Mouse (Mus musculus) ES-Bruce4 (cell line): ENCODE data around the gene AW011738. TPM values are rescaled to one million over a fixed set of nuclear protein-coding genes. Genes with fewer than 3 reads are reported as not detected.

Experiments
- H3K27ac ChIP-seq: 2 replicates; pipeline ENCODE4 v1.5.1; 2012; ENCODE audit warnings: low read length, inconsistent platforms; ENCODE audit not compliant: insufficient read depth
- H3K27me3 ChIP-seq: 2 replicates; pipeline ENCODE4 v1.6.1; 2012; ENCODE audit warnings: mild to moderate bottlenecking, low read length, inconsistent platforms; ENCODE audit not compliant: control insufficient read depth, poor library complexity, insufficient read depth, severe bottlenecking
- H3K36me3 ChIP-seq: 2 replicates; pipeline ENCODE4 v1.6.1; 2012; ENCODE audit warnings: inconsistent platforms, mild to moderate bottlenecking, low read length, moderate library complexity; ENCODE audit not compliant: control insufficient read depth, poor library complexity, insufficient read depth, severe bottlenecking
- H3K4me1 ChIP-seq: one replicate; pipeline ENCODE4 v1.8.1; 2011; ENCODE audit warnings: low read length; ENCODE audit not compliant: control insufficient read depth, insufficient read depth
- H3K4me3 ChIP-seq: 2 replicates; pipeline ENCODE4 v1.5.1; 2011; ENCODE audit warnings: low read depth, mild to moderate bottlenecking, low read length
- H3K9ac ChIP-seq: 2 replicates; pipeline ENCODE4 v1.6.1; 2012; ENCODE audit warnings: low read depth, mild to moderate bottlenecking, inconsistent platforms; ENCODE audit not compliant: poor library complexity, severe bottlenecking
- H3K9me3 ChIP-seq: replicated peaks from 2 replicates; pipeline ENCODE4 v1.6.1; 2012; ENCODE audit warnings: mild to moderate bottlenecking, low read length, inconsistent platforms; ENCODE audit not compliant: control insufficient read depth, poor library complexity, insufficient read depth, severe bottlenecking
- CTCF ChIP-seq: IDR thresholded peaks from one replicate; pipeline ENCODE4 v1.8.1; 2011; ENCODE audit warnings: low read depth, low read length
- EP300 ChIP-seq: IDR thresholded peaks from 2 replicates; pipeline ENCODE4 v1.6.1; 2011; ENCODE audit warnings: low read depth, low read length; ENCODE audit not compliant: insufficient read depth
- POLR2A ChIP-seq: IDR thresholded peaks from one replicate; pipeline ENCODE4 v1.8.1; 2011; ENCODE audit warnings: low read length; ENCODE audit not compliant: insufficient read depth
- polyA plus RNA-seq: library from polyadenylated mRNA; stranded (reverse); fragments of >200 nt; gene quantifications from 2 replicates; pipeline ENCODE4 v1.2.4, GENCODE M21; 2011; ENCODE audit warnings: low read depth; ENCODE audit not compliant: missing spikeins, insufficient read depth, insufficient read length

The AW011738 gene
- 0.54 and 0.59 TPM in 2 replicates for polyA plus RNA-seq

DNA sequence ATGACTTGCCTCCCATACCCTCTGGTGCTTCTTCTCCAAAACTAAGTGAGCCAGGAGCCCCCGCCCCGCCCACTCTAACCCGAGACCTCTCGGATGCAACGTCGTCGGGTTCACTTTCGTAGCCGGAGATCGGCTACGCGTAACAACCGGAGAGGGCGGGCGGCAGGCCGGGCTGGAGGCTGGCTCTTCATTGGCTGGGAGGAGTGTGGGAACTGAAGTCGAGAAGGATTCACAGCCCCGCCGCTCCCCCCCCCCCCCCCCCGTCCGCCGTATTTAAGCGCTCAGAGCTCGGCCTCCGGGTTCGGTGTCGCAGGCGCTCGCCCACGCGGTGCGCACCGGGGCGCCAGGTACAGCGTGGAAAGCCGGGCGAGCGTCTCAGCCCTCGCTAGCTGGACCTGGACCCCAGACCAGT is at the start of gene AW011738:
Gene AW011738, plus strand, starts transcription at position 304 of the 412 bp plus-strand sequence.
- no peaks in the 10 kb centered on the region for H3K9me3 ChIP-seq
- H3K9ac ChIP-seq = peak within 1 kb of the TSS; percentile 17
- TF ChIP-seq EP300 (no peak), CTCF (no peak), POLR2A (no peak)
- peak within 1 kb of the TSS; percentile 61 for H3K4me3 ChIP-seq
- no peaks in the 10 kb centered on the region for H3K4me1 ChIP-seq
- H3K27ac ChIP-seq = no peak within 1 kb of the TSS
- no peaks in the 10 kb centered on the region for H3K36me3 ChIP-seq
- peaks cover 7% of the 10 kb centered on the region; the same call in 1 of the 2 replicates for H3K27me3 ChIP-seq

DNA sequence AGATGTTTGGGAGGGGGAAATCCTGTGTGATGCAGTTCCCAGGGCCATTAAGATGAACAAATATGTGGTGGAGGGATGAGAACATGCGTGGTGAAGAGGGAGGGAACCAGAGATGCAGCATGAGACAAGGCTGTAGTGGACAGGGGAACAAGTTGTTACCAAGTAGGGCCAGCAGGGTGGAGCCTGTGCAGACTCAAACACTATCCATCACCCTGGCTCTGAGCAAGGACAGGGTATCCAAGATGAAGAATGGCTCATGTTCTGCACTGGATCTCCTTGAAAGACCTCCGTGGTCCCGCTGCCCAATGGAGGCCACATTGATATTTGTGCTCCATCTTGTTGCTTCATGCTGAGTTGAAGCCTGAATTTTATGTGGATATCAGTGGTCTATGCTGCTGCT is 48.3 kb upstream of the AW011738 start:
- peaks cover 39% of the 10 kb centered on the region for H3K9me3 ChIP-seq

DNA sequence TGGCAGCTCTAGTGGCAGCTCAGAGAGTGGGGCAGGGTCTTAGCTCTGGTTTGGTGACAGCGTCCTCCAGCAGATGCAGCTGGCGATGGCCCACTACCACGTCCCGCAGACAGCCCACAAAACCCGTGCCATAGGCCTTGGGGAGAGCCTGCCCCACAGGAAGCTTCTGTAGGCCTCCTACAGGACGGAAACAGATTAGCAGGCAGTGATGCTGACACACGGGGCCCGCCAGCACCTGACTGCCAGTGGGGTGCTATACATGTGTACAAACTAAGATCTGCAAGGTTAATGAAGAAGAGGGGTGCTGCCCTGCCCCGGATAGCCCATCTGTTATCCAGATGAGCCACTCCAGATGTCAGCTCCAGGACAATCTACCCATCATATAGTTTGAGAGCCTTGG is 36.6 kb upstream of the AW011738 start:
- Histone ChIP-seq H3K27ac (no peak overlapping the region), H3K36me3 (peaks cover 69% of the 10 kb centered on the region), H3K4me3 (no peak overlapping the region), H3K27me3 (no peaks in the 10 kb centered on the region), H3K4me1 (no peaks in the 10 kb centered on the region), H3K9me3 (peaks cover 61% of the 10 kb centered on the region), H3K9ac (no peak overlapping the region)
- no peak for TF ChIP-seq POLR2A
- TF ChIP-seq EP300 = no peak
- no peak for TF ChIP-seq CTCF

More for the DNA sequence above, 48.3 kb upstream of the AW011738 start:
- Histone ChIP-seq H3K4me3 (no peak overlapping the region), H3K4me1 (no peaks in the 10 kb centered on the region), H3K9ac (no peak overlapping the region), H3K27ac (no peak overlapping the region), H3K27me3 (no peaks in the 10 kb centered on the region), H3K36me3 (no peaks in the 10 kb centered on the region)
- TF ChIP-seq EP300 (no peak), POLR2A (no peak), CTCF (no peak)

DNA sequence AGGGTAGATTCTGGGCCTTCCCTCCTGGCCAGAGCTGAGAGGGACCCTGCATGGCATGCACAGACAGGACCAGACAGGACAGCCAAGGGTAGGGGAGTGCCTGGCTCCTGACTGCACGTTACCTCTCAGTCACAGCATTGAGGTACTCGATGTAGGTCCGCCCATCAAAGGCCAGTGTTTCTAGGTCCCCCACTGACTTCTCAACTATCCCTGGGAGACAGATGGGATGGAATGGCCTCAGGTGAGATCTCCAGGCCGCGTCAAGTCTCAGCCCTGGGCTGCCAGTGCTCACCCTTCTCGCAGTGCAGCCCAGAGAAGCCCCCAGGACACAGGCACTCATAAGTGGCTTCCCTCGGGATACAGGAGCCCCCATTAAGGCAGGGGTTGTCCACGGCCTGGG is 34.5 kb upstream of the AW011738 start:
- peaks cover 90% of the 10 kb centered on the region for H3K36me3 ChIP-seq
- no peak overlapping the region for H3K4me3 ChIP-seq
- no peak overlapping the region for H3K9ac ChIP-seq
- H3K9me3 ChIP-seq = peaks cover 67% of the 10 kb centered on the region
- no peak overlapping the region for H3K27ac ChIP-seq
- TF ChIP-seq EP300 (no peak), CTCF (no peak), POLR2A (no peak)
- H3K27me3 ChIP-seq = no peaks in the 10 kb centered on the region
- H3K4me1 ChIP-seq = no peaks in the 10 kb centered on the region

DNA sequence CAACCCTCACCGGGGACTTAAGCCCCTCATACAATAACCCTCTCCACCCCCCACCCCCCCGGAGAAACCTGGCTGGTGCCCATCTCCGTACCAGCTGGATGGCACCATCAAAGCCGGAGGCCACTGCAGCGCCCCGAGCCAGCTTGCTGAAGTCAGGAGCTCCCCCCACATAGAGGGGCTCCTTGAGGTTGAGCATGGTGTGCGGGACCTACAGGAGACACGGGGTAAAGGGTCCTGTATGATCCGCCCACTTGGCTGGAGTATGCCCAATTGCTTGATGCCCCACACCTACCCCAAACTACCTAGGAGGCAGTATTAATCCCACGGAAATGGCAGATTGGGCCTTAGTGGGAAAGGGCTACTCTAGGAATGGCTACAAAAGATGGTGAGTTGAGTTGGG is 34.0 kb upstream of the AW011738 start:
- H3K27me3 ChIP-seq = no peaks in the 10 kb centered on the region
- H3K4me1 ChIP-seq = no peaks in the 10 kb centered on the region
- no peak overlapping the region for H3K9ac ChIP-seq
- no peak overlapping the region for H3K4me3 ChIP-seq
- H3K9me3 ChIP-seq = peaks cover 66% of the 10 kb centered on the region
- H3K27ac ChIP-seq = no peak overlapping the region
- peaks cover 95% of the 10 kb centered on the region for H3K36me3 ChIP-seq
- TF ChIP-seq CTCF = no peak
- no peak for TF ChIP-seq POLR2A
- TF ChIP-seq EP300 = no peak

DNA sequence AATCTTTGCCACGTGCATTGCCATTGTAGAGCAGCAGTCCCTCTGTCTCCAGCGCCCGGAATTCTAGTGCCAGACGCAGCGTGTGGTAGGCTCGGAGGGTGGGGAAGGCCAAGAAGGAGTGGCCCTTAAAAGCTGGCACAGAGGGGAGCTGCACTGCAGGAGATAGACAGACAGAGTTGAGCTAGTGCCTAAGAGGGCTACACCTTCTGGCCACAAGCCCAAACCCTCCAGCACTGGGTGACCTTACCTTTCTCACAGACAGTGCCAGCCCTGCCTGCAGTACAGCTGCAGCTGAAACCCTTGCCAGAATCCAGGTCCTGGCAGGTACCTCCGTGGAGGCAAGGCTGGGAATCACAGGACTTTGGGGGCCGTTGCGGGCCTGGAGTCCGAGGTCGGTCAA is 31.3 kb upstream of the AW011738 start:
- no peak overlapping the region for H3K27ac ChIP-seq
- TF ChIP-seq POLR2A (no peak), CTCF (no peak), EP300 (no peak)
- H3K27me3 ChIP-seq = no peaks in the 10 kb centered on the region
- H3K9ac ChIP-seq = no peak overlapping the region
- H3K4me1 ChIP-seq = no peaks in the 10 kb centered on the region
- peaks cover 67% of the 10 kb centered on the region for H3K9me3 ChIP-seq
- H3K36me3 ChIP-seq = peaks cover 100% of the 10 kb centered on the region
- no peak overlapping the region for H3K4me3 ChIP-seq

DNA sequence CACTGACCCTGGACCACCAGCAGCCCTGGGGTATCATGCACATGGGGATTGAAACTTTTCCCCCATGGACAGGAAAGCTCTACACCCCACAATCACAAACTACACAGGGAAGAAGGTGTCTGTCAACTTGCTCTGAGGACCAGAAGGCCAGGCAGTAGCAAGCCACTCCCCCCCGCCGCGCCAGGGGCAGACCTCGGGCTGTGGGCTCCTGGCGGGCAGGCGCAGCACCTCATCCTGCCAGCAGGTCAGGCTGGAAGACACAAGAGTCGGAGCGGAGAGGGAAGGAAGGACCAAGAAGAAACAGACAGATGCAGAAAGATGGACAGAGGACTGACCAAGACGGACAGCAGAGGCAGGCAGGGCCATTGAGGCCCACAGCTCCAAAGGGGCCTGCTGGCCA is 25.5 kb upstream of the AW011738 start:
- no peak overlapping the region for H3K9ac ChIP-seq
- no peaks in the 10 kb centered on the region for H3K27me3 ChIP-seq
- no peaks in the 10 kb centered on the region for H3K4me1 ChIP-seq
- H3K9me3 ChIP-seq = peaks cover 95% of the 10 kb centered on the region
- no peak overlapping the region for H3K27ac ChIP-seq
- TF ChIP-seq CTCF = no peak
- H3K4me3 ChIP-seq = no peak overlapping the region
- H3K36me3 ChIP-seq = peaks cover 85% of the 10 kb centered on the region
